In the genomic region with DNA sequence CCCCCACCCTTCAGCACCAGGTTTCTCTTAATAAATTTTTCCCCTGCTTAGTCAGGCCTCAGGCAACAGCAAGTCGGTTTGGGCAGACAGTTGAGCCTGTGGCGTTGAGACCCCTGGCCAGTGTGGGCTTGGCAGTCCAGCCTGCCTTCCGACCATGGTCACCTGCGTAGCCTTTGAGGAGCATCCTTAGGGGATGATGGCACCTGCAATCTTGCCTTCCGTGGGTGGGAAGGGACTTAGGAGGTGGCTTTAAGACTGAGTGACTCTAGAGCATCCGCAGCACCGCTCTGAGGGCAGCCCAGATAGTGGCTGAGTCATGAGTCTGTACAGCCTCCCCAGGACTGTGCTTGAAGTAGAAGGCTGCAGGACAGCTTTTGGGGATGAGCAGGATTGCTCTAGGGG, we compare ENCODE assay signal across 7 mouse cellular contexts. TPM values are rescaled to one million over a fixed set of nuclear protein-coding genes. Genes with fewer than 3 reads are reported as not detected.
A peak's percentile ranks its signal among the peaks of the same experiment; 100 is the strongest.
DNase-seq lines count a peak whose midpoint lies in the region; ATAC-seq and TF ChIP-seq lines count a peak whose summit lies in the region.

No protein-coding gene starts in this region.

- H3K9me3 ChIP-seq in forebrain, embryonic 11.5 days (ENCODE audit: control insufficient read depth, low read length), result no peaks in the 10 kb centered on the region
- H3K9me3 ChIP-seq in limb, embryonic 12.5 days, result no peaks in the 10 kb centered on the region

- peak; percentile 42 for ATAC-seq in activated CD4-positive, CD25-positive, alpha-beta regulatory T cell, adult 4 months
- ATAC-seq in forebrain, embryonic 11.5 days (replicated peaks; ENCODE audit: low FRiP score), result peak; percentile 14
- ATAC-seq in limb, embryonic 12.5 days (ENCODE audit: insufficient number of reproducible peaks, insufficient read depth, low FRiP score, low TSS enrichment, low read depth), result peak; percentile 8; the same call in 1 of the 2 replicates

- no peaks in the 10 kb centered on the region for H3K27me3 ChIP-seq in forebrain, embryonic 11.5 days (ENCODE audit: control insufficient read depth, insufficient read depth, low read length)
- H3K27me3 ChIP-seq in limb, embryonic 12.5 days, result no peaks in the 10 kb centered on the region

- no peak for TF ChIP-seq CTCF in lung, adult 2 months (IDR thresholded peaks at IDR 0.05; ENCODE audit: insufficient read depth, low read length)
- no peak for TF ChIP-seq CTCF in olfactory bulb, adult 2 months (IDR thresholded peaks at IDR 0.05; ENCODE audit: insufficient read depth, low read depth, low read length)

- peak overlapping the region; percentile 75 for H3K4me3 ChIP-seq in lung, adult 2 months (replicated peaks; ENCODE audit: extremely low read depth, low read depth, low read length)
- peak overlapping the region; percentile 59 for H3K4me3 ChIP-seq in forebrain, embryonic 11.5 days (ENCODE audit: low read depth, low read length)
- peak overlapping the region; percentile 69 for H3K4me3 ChIP-seq in limb, embryonic 12.5 days (replicated peaks)
- H3K4me3 ChIP-seq in olfactory bulb, adult 2 months (ENCODE audit: insufficient read depth, low read depth, low read length), result peak overlapping the region; percentile 84

- peak overlapping the region; percentile 88 for H3K9ac ChIP-seq in forebrain, embryonic 11.5 days (ENCODE audit: low read length)
- H3K9ac ChIP-seq in limb, embryonic 12.5 days (replicated peaks), result peak overlapping the region; percentile 87

- no peaks in the 10 kb centered on the region for H3K36me3 ChIP-seq in forebrain, embryonic 11.5 days (ENCODE audit: control insufficient read depth, insufficient read depth, low read length)
- peaks cover 11% of the 10 kb centered on the region for H3K36me3 ChIP-seq in limb, embryonic 12.5 days

- no peak for TF ChIP-seq POLR2A in lung, adult 2 months (IDR thresholded peaks at IDR 0.05; ENCODE audit: borderline replicate concordance, extremely low read depth, low read depth, low read length)
- TF ChIP-seq POLR2A in olfactory bulb, adult 2 months (IDR thresholded peaks at IDR 0.05; ENCODE audit: insufficient read depth, low read depth, low read length), result no peak

- no peak overlapping the region for H3K27ac ChIP-seq in forebrain, embryonic 11.5 days (ENCODE audit: low read depth, low read length)
- peak overlapping the region; percentile 66 for H3K27ac ChIP-seq in limb, embryonic 12.5 days
- H3K27ac ChIP-seq in olfactory bulb, adult 2 months (ENCODE audit: insufficient read depth, low read depth, low read length), result peak overlapping the region; percentile 58

- peaks cover 9% of the 10 kb centered on the region for H3K4me1 ChIP-seq in lung, adult 2 months (ENCODE audit: control insufficient read depth, insufficient read depth, low read length)
- peaks cover 9% of the 10 kb centered on the region; the same call in 1 of the 2 replicates for H3K4me1 ChIP-seq in forebrain, embryonic 11.5 days (replicated peaks; ENCODE audit: control insufficient read depth, insufficient read depth, low read length)
- H3K4me1 ChIP-seq in limb, embryonic 12.5 days (replicated peaks), result peaks cover 31% of the 10 kb centered on the region
- H3K4me1 ChIP-seq in olfactory bulb, adult 2 months (ENCODE audit: control insufficient read depth, insufficient read depth, low read length), result peaks cover 10% of the 10 kb centered on the region

- peak overlapping the region; percentile 96 for H3K4me2 ChIP-seq in forebrain, embryonic 11.5 days (ENCODE audit: low read depth, low read length, severe bottlenecking)
- H3K4me2 ChIP-seq in limb, embryonic 12.5 days, result peak overlapping the region; percentile 88

- no peak for DNase-seq in lung, adult 2 months
- DNase-seq in lung, postnatal 4 days, result no peak
- no peak for DNase-seq in forebrain, embryonic 11.5 days (ENCODE audit: low spot score)
- DNase-seq in testis, postnatal 10 days (ENCODE audit: low spot score), result no peak

- WGBS in lung, adult 2 months, result 18% methylated on average over 7 of the region's 7 CpGs
- WGBS in forebrain, embryonic 11.5 days, result 17% methylated on average over 7 of the region's 7 CpGs
- WGBS in limb, embryonic 12.5 days, result 17% methylated on average over 7 of the region's 7 CpGs
- WGBS in olfactory bulb, adult 2 months, result 11% methylated on average over 7 of the region's 7 CpGs

RNA-seq across cellular contexts. Expression of gene Tcea2, which starts 0.6 kb away (rescaled TPM):
- polyA plus RNA-seq in lung, adult 2 months (2012; rRNA removed), result 9.9 and 15.7 TPM in 2 replicates
- 10 to 100 TPM in 1 of 2 experiments, 1 to 10 TPM in 1; 9.8 to 12.1 TPM for polyA plus RNA-seq in activated CD4-positive, CD25-positive, alpha-beta regulatory T cell, adult 4 months (2017; shearing (Covaris generic))
- polyA plus RNA-seq in forebrain, embryonic 11.5 days (2014; fragmentation: Nextera tagmentation; extraction: Ambion mirVana), result 21.1 and 22.6 TPM in 2 replicates
- polyA plus RNA-seq in limb, embryonic 12.5 days (2016; fragmentation: Nextera tagmentation; extraction: Ambion mirVana), result 31.6 and 33.3 TPM in 2 replicates
- not detected in 2 replicates for polyA plus RNA-seq in olfactory bulb, adult 2 months (2012; ENCODE audit: insufficient read depth, insufficient read length, low replicate concordance, missing spikeins)

RNA-seq across cellular contexts. Expression of gene Sox18, which starts 9.3 kb away (rescaled TPM):
- polyA plus RNA-seq in lung, adult 2 months (2012; rRNA removed), result 393 and 460 TPM in 2 replicates
- polyA plus RNA-seq in activated CD4-positive, CD25-positive, alpha-beta regulatory T cell, adult 4 months (2017; shearing (Covaris generic)), result not detected
- polyA plus RNA-seq in forebrain, embryonic 11.5 days (2014; fragmentation: Nextera tagmentation; extraction: Ambion mirVana), result 15.8 and 18.8 TPM in 2 replicates
- polyA plus RNA-seq in limb, embryonic 12.5 days (2016; fragmentation: Nextera tagmentation; extraction: Ambion mirVana), result 22.4 and 23.4 TPM in 2 replicates
- not detected in 2 replicates for polyA plus RNA-seq in olfactory bulb, adult 2 months (2012; ENCODE audit: insufficient read depth, insufficient read length, low replicate concordance, missing spikeins)

RNA-seq across cellular contexts. Expression of gene Rgs19, which starts 13.1 kb away (rescaled TPM):
- 77.2 and 82.8 TPM in 2 replicates for polyA plus RNA-seq in lung, adult 2 months (2012; rRNA removed)
- polyA plus RNA-seq in activated CD4-positive, CD25-positive, alpha-beta regulatory T cell, adult 4 months (2017; shearing (Covaris generic)), result 100 to 1,000 TPM; 199 to 210 TPM
- polyA plus RNA-seq in forebrain, embryonic 11.5 days (2014; fragmentation: Nextera tagmentation; extraction: Ambion mirVana), result 64.7 and 74.8 TPM in 2 replicates
- 71.0 and 88.8 TPM in 2 replicates for polyA plus RNA-seq in limb, embryonic 12.5 days (2016; fragmentation: Nextera tagmentation; extraction: Ambion mirVana)
- polyA plus RNA-seq in olfactory bulb, adult 2 months (2012; ENCODE audit: insufficient read depth, insufficient read length, low replicate concordance, missing spikeins), result not detected in 2 replicates

RNA-seq across cellular contexts. Expression of gene Lkaaear1, which starts 17.5 kb away (rescaled TPM):
- not detected in 2 replicates for polyA plus RNA-seq in lung, adult 2 months (2012; rRNA removed)
- polyA plus RNA-seq in activated CD4-positive, CD25-positive, alpha-beta regulatory T cell, adult 4 months (2017; shearing (Covaris generic)), result not detected
- polyA plus RNA-seq in forebrain, embryonic 11.5 days (2014; fragmentation: Nextera tagmentation; extraction: Ambion mirVana), result not detected in 2 replicates
- polyA plus RNA-seq in limb, embryonic 12.5 days (2016; fragmentation: Nextera tagmentation; extraction: Ambion mirVana), result not detected in 2 replicates
- polyA plus RNA-seq in olfactory bulb, adult 2 months (2012; ENCODE audit: insufficient read depth, insufficient read length, low replicate concordance, missing spikeins), result not detected in 2 replicates

RNA-seq across cellular contexts. Expression of gene Gm29797, which starts 23.9 kb away (rescaled TPM):
- not detected in 2 replicates for polyA plus RNA-seq in lung, adult 2 months (2012; rRNA removed)
- not detected for polyA plus RNA-seq in activated CD4-positive, CD25-positive, alpha-beta regulatory T cell, adult 4 months (2017; shearing (Covaris generic))
- polyA plus RNA-seq in forebrain, embryonic 11.5 days (2014; fragmentation: Nextera tagmentation; extraction: Ambion mirVana), result not detected in 2 replicates
- 0.29 and 0.58 TPM in 2 replicates for polyA plus RNA-seq in limb, embryonic 12.5 days (2016; fragmentation: Nextera tagmentation; extraction: Ambion mirVana)
- polyA plus RNA-seq in olfactory bulb, adult 2 months (2012; ENCODE audit: insufficient read depth, insufficient read length, low replicate concordance, missing spikeins), result not detected in 2 replicates

Comparison
In these comparisons a context has a peak if more than half of its experiments do, and no peak if none do; other contexts are left out.
1. RNA of gene Sox18, which starts 9.3 kb away (polyA plus RNA-seq): 393 to 460 TPM in lung, adult 2 months; 22.4 to 23.4 TPM in limb, embryonic 12.5 days, 15.8 to 18.8 TPM in forebrain, embryonic 11.5 days, not detected in activated CD4-positive, CD25-positive, alpha-beta regulatory T cell, adult 4 months and not detected in olfactory bulb, adult 2 months; every median in the first group is over 10 times any median in the second.
2. Peak in every context shown above with its lines, with median percentiles within 50 percentile points of each other: H3K4me3 ChIP-seq and ATAC-seq.